Mouse (Mus musculus) CH12.LX (cell line): ENCODE results near the gene Dnm3.

Experiments
- CHD2 ChIP-seq: IDR thresholded peaks from 2 replicates; pipeline ENCODE4 v1.6.1; 2011; ENCODE audit warnings: low read length, improper control_type of control experiment
- CTCF ChIP-seq, 2 experiments: IDR thresholded peaks in 1 of 2; conservative IDR thresholded peaks in 1 of 2; 2 replicates each; pipeline ENCODE4 v1.5.1; 2011 to 2012; ENCODE audit warnings: low read depth in 2 of 2, low read length in 2 of 2, improper control_type of control experiment in 1 of 2, inconsistent platforms in 1 of 2, mild to moderate bottlenecking in 1 of 2, moderate library complexity in 1 of 2
- E2F4 ChIP-seq: IDR thresholded peaks from 2 replicates; pipeline ENCODE4 v1.6.1; 2011; ENCODE audit warnings: low read depth, low read length, improper control_type of control experiment; ENCODE audit not compliant: insufficient replicate concordance
- HCFC1 ChIP-seq: IDR thresholded peaks from 2 replicates; pipeline ENCODE4 v1.6.1; 2012; ENCODE audit warnings: low read depth, mild to moderate bottlenecking, inconsistent platforms, low read length, improper control_type of control experiment
- MAX ChIP-seq: IDR thresholded peaks from 2 replicates; pipeline ENCODE4 v1.6.1; 2011; ENCODE audit warnings: low read length, improper control_type of control experiment
- POLR2A ChIP-seq: IDR thresholded peaks from 2 replicates; pipeline ENCODE4 v1.6.1; 2011; ENCODE audit warnings: low read depth, mild to moderate bottlenecking, improper control_type of control experiment, low read length
- UBTF ChIP-seq: IDR thresholded peaks from 2 replicates; pipeline ENCODE4 v1.6.1; 2012; ENCODE audit warnings: low read depth, mild to moderate bottlenecking, inconsistent platforms, low read length, improper control_type of control experiment, moderate library complexity

DNA sequence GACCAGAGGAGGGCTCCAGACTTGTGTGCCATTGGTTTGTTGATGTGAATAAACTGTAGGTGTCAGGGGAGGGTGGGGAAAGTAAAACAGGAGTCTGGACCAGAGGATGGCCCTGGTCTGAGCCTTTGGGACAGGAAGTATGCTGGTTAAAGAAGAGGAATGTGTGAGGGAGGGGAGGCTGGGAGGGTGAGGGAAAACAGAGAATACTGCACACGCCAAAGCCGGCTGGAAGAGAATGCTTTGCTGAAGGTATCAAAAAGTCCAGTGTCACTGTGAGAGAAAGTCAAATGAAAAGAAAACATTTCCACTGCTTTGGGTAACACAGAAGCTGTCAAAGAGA lies 234.2 kb downstream of the Dnm3 start:
- no peak for TF ChIP-seq E2F4
- TF ChIP-seq CTCF (conservative IDR thresholded peaks at IDR 0.05 in 1 of 2, IDR thresholded peaks at IDR 0.05 in 1 of 2; ENCODE audit: low read depth in 2 of 2, low read length in 2 of 2), result no peak
- TF ChIP-seq CHD2, result no peak
- no peak for TF ChIP-seq POLR2A
- TF ChIP-seq HCFC1, result no peak
- no peak for TF ChIP-seq MAX
- TF ChIP-seq UBTF, result no peak
